Mouse (Mus musculus) R1 (cell line): ENCODE data around the gene Ctss.

Experiments
- DNase-seq: peaks from one replicate; pipeline ENCODE4 v3.0.0-alpha.2; 2018; ENCODE audit warnings: low read depth, low spot score

The Ctss gene

DNA sequence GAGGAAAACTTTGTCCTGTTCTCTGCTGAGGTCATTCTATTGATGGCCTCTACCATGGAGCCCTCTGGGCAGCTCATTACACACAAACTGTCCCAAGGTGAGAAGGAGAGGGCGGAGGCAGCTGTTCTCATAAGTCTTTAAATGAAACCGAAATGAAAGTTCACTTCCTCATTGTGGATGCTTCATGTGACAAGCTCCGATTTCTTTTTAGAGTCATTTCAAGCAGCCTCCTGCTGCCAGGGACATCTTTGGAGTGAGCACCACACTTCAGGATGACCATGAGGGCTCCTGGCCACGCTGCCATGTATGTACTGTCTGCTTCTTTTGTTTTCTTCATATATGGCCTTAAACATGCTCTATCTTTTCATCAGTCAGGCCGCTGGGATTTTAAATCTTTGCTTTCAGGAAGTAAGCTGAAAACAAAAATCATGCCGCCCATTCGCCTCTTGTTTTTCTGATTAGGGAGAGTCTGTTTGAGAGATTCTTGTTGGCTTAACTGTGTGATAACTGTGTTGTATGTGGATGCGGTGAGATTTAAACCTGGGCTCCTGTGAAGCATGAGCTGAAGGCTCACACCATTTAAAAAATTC, at the start of gene Ctss:
Gene Ctss, plus strand, starts transcription at position 165 of the 590 bp plus-strand sequence.
- DNase-seq, result no peak

DNA sequence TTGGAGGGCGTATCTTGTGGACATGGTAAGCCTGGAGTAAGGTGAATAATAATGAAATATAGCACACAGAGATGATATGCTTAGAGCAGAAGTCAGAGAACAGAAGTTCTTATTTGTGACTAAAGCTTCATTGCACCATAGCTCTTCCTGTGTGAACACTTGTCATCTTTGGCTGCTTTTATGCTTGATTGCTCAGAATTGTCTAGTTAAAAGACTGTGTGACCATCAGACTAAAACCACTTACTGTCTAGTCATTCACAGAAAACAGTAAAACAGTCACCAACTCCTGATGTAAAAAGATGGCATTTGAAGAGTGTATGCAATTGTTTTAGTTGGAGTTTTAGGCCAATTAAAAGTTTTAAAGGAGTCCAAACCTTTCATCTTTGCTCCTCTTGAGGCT, 47.6 kb upstream of the Ctss start:
- DNase-seq, result no peak

DNA sequence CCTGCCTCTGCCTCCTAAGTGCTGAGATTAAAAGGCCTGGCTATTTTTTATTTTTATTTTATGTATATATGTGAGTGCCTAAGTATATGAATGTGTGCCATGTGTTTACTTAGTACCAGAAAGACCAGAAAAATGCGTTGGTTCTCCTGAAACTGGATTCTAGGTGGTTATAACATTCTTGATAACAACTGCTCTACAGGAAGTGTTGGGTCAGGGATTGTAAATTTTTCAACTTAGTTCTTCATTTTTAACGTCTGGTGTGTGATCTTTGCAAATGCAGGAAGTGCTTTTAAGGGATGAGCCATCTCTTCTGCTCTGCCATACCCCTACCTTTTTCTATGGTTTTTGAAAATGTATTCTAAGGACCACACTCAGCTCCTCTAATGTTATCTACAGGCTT, 40.2 kb upstream of the Ctss start:
- no peak for DNase-seq

DNA sequence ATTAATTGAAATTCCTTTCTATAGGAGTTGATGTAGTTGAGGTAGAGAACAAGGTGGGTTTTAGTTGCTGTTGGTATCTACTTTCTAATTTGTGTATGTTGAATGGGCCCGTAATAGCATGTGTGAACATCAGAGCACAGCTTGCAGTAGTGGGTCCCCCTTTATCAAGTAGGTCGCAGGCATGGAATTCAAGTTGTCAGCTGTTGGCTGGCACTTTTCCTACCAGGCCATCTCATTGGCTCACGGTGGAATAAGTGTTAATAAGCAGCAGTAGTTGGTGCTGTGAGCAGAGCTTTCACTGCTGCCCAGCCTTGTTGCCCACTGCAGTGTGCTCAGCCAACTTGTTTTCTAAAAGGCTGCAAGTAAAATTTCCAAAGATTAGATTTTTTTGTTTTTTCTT, 37.9 kb upstream of the Ctss start:
- DNase-seq, result no peak

DNA sequence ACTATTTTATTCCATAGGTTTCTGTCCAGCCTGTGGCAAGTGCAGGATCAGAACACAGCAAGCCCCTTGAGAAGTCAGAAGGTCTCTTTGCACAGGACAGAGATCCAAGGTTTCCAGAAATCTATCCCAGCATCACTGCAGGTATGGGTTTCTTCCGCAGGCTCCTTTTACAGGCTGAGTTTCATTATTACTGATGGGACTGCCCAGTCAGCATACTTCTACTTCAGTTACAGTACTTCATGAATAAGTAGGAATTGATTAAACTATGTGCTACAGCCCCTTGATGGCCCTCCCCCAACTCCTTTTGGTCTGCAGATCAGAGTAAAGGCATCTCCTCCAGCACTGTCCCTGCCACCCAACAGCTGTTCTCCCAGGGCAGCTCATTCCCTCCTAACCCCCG, 36.3 kb upstream of the Ctss start:
- DNase-seq, result no peak

DNA sequence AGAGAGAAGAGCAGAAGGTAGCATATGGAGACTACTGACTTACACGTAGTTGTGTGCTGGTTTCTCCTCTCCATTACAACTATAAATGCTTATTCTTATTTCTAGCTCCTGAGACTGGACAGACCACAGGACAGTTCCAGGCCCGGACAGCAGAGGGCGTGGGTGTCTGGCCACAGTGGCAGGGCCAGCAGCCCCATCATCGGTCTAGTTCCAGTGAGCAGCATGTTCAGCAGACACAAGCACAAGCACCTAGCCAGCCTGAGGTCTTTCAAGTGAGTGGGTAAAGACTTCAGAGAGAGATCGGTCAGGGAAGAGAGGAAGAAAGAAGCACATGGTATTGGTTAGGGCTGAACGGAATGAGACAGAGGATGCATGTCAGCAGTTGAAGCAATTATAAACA, 32.2 kb upstream of the Ctss start:
- no peak for DNase-seq

DNA sequence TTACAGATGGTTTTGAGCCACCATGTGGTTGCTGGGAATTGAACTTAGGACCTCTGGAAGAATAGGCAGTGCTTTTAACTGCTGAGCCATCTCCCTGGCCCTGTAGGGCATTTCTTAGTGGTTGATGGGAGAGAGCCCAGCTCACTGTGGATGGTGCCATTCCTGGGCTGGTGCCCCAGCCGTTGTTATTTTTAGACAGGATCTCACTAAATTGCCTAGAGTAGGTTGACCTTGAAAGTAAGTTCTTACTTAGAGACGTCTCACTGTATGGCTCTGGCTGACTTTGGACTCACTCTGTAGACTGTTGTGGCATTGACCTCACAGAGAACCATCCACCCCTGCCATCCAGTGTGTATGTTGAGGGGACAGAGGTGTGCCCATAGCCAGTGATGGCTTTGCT, 28.4 kb upstream of the Ctss start:
- no peak for DNase-seq

DNA sequence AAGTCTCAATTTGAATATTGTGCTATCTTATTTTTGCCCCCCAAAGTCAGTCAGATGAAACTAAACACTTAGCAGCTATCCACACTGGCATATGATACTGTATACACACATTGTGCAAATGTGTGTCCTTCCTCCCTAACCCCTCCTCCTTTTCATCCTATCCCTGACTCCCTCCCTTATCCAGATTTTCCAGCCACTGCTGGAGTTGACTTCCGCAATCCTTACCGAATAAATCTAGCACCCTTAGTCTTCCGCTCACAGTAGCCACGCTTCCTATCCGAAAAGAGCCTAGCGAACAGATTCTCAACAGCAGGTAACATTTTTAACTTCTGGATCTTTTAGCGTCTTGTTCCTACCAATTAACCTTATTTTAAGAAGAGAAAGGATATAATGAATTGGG, 27.6 kb upstream of the Ctss start, which contains the start of gene Ctsk:
Gene Ctsk, plus strand, starts transcription at position 233 of the 400 bp plus-strand sequence.
- no peak for DNase-seq

DNA sequence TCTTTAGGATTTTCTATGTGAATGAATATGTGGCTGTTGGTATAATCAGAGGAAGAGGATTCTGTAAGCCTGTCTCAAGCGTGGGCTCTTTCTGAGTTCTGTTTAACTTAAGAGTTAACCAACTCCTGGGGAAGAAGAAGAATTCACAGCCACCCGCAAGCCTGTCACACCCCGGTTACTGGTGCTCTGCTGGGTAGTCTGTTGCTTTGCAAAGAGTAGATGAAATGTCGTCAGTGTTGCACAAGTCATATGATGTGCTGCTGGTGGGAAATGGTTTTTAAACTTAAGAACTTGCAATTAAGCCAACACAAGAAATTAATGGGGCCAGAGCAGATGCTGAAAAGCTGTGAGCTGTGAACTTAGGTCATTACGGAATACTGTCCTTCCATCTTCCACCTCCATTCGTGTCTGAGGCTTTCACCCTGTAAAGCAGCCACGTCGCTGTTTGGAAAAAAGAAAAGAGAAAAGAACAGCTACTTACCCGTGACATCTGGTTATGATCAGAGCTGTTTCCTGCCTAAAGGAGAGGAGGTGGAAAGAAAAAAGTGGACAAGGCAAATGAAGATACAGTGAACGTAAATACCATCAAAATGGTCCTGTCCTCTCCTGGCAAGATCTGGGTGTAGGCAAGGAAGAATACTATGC, 27.0 kb upstream of the Ctss start:
- DNase-seq, result no peak

DNA sequence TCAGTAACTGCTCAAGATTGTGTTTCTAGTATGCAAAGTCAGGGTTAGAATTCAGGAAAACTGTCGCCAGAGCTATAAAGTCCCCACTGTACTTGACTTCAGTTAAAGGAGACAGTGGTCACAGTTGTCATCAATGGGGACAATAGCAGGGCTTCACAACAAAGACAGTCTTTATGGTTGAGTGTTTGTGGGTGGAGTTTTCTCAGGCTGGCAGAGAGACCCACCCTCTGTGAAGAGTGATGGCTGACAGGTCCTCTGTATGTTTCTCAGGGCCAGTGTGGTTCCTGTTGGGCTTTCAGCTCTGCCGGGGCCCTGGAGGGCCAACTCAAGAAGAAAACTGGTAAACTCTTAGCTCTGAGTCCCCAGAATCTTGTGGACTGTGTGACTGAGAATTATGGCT, 24.3 kb upstream of the Ctss start:
- no peak for DNase-seq

DNA sequence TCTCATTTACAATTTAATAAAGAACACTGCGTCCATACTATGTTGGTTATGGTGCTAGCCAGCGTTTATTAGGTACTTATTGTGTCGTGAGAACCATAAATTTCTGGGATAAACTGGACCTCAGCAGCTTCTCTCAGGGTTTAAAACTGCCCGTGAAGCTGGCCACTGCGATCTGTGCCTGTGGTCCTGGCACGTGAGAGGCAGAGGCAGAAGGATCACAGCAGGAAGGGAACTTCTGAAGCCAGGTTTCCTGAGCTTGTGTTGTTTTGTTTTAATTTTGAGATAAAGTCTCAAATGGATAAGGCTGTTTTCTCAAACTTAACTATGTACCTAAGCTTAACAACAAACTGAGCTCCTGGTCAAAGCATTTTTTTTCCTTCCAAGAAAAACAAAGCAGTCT, 17.2 kb upstream of the Ctss start:
- DNase-seq, result no peak

DNA sequence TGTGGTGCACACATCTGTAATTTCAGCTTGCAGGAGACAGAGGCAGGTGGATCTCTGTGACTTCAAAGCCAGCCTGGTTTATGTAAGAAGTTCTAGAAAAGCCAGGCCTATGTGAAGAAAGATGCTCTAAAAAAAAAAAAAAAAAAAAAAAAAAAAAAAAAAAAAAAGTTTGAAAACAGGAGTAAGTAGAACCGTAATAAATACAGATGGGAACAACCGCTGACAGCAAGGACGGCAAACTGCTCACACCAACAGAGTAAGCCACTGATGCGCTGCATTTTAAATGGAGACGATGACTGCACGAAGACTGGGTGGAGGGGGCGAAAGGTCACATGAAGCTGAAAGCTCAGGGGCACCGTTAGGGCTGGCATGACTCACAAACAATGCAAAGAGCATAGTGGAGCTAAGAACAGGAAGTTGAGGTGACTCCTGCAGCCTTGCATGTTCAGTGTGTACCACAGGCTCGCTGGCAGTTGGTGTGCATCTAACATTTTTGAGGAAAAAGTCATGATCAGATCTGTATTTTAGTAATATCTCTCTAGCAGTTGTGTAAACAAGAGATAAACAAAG, 14.9 kb upstream of the Ctss start:
- no peak for DNase-seq

DNA sequence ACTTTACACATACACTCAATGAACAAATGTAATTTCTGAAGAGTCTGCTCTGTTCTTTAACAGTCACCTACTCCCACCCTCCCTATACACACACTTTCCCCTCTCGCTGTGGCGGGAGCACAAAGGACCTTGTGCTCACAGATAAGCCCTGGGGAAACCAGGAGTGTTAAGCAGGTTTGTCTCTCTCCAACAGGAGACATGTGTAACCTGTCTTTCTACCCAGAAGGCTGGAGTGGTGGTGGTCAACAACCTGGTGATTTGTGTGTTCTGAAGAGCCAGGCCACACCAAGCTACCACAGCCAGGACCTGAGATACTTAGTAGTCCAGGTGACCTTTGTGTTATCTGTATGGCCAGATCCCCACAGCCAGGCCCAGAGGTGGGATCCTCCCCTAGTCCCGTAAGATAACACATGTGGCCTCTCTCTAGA, 10.0 kb upstream of the Ctss start:
- DNase-seq, result no peak

DNA sequence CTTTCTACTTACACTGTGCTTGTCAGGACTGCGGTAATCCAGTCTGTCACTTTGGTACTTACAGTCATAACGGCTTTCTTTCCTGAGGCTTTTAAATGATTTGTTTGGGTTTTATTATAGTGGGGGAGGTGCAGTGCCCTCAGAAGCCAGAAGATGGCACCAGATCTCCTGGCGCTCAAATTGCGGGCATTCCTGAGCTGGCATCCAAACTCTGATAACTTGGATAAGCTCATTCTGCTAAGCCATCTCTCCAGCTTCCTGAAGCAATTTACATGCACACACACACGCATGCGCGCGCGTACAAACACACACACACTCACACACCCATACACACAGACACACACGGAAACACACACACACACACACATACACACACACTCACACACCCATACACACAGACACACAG, 9.1 kb upstream of the Ctss start:
- peak; percentile 76 for DNase-seq

DNA sequence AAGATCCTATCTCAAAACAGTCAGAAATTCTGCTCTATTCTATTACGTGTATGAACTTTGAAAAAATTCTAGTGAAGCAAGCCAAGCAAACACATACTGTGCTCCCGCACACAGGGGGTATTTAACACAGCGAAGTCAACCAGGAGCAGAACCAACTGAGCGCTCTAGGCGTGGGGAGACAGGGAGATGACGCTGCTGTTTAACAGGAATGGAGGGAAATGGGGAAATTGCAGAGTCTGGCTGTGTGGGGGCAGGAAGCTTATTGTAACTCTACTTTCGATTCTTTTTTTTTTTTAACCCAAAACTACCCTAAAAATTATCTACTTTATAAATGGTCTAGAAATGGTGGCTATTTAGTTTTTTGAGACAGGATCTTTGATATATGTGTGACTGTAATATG, 7.7 kb upstream of the Ctss start:
- DNase-seq, result no peak

DNA sequence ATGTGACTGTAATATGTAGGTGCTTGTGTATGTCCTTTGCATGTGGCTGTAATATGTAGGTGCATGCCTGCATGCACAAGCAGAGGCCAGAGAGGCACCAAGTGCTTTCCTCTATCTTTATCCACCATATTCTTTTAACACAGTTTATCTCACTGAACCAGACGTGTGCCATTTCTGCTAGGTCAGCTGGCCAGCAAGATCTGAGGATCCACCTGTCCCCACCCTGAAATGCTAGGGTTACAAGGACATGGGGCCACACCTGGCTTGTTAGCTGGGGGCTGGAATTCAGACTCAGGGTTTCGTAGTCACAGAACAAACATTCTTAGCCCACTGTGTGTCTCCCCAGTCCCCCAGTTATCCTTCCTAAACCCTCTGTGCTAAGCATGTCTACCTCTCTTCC, 7.3 kb upstream of the Ctss start:
- no peak for DNase-seq

DNA sequence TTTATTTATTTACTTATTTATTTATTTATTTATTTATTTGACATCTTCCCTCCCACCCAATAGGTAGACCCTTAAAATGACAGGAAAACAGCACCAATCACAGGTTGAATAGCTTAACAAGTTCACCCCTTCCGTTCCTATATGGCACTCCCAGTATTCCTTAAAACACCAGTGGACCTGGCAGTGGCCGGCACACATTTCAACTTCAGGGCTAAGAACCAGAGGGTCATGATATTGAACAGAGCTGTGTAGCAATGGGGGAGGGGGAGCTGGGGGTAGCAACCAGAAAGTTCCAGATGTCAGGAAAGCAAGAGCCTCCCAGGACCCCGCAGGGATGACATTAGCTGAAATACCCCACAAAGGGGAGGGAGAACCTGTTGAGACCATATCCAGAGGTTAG, 6.5 kb upstream of the Ctss start:
- DNase-seq, result no peak

DNA sequence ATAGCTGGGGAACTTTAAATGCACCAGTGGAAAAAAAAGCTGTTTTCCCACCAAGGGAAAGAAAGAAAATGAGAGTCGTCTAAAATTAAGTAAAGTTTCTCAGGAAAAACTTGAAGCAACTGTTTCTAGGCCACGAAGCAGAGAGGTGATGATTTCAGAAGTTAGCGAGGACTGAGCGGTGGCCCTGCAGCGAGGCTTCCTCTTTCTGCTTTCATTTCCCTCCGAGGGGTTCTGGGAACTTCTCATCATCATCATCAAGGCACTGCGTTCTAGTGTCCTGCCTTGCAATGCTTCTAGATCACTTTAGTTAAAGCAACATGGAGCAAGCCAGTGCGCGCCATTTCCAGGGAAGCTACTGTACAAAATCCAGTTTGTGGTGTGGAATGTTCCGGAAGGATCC, 5.4 kb upstream of the Ctss start:
- DNase-seq, result no peak

DNA sequence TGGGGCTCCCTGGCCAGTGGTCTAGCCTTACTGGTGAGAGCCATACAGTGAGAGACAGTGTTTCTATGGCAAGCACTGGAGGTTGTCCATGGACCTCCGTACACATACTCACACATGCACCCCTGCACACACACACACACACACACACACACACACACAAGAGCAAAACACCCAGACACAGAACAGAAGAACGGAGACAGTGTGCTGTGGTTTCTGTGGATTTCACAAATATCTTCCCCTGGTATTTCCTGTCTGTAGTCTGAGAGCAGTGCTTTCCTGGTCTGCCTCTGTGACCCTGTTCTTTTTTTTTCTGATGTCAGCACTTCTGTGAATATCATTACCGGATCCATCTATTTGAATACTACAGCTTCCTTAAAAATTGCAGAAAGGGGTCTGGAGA, 2.9 kb upstream of the Ctss start:
- DNase-seq, result no peak

DNA sequence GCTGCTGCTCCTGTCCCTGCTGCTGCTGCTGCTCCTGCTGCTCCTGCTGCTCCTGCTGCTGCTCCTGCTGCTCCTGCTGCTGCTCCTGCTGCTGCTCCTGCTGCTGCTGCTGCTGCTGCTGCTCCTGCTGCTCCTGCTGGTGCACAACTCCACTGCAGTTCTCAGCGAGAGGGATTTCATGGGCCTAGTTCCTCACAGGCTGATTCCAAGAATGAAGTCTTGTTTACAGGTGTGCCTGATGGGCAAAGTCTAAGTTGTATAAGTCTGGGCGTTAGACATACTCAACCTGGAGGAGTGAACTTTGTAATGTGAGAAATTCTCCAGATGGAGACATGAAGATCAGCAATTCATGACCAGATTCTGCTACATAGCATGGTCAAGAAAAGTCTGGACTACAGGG, 1.9 kb upstream of the Ctss start:
- no peak for DNase-seq

DNA sequence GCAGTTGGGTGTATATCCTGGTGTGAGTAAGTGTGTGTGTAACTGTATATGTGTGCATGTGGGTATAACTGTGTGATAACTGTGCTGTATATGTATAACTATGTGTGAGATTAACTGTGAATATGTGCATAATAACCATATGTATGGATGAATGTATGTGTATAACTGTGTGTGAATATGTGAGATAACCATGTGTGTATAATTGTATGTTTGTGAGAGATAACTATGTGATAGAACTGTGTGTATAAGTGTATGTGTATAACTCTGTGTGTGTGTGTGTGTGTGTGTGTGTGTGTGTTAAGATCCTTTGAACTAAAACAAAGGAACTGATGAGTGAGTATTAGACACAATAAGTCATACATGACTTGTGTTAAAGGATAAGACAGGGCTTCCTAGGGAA, 475 bp upstream of the Ctss start:
- DNase-seq, result no peak

DNA sequence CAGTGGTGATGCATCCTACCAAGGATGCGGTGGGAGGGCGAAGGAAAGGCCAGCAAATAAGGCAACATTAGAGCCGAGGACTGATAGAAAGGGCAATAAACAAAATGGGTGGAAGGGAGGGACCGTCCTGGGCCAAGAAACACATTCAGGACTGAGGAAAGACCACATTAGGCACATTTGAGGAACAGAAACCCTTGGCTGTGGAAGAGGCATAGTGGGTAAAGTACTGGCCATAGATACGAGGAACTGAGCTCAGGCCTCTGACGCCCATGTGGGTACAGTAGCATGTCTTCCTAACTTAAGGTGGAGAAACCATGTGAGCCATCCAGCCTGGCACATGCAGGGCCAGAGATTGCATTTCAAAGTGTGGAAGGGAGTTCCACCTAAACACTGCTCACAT, 3.2 kb downstream of the Ctss start:
- DNase-seq, result no peak

DNA sequence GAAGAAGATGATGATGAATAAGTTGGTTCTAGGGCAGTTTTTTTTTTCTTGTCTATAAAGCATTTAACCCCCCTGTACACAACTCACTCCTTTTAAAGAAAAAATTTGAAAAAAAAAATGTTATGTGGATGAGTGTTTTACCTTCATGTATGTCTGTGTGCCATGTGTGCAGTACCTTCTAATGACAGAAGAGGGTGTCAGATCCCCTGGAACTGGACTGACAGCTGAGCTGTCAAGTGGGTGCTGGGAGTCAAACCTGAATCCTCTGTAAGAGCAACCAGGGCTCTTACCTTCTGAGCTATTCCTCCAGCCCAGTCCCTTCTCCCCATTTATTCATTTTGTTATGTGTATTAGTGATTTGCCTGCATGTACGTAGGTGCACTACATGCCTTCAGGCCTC, 4.4 kb downstream of the Ctss start:
- DNase-seq, result peak; percentile 63

DNA sequence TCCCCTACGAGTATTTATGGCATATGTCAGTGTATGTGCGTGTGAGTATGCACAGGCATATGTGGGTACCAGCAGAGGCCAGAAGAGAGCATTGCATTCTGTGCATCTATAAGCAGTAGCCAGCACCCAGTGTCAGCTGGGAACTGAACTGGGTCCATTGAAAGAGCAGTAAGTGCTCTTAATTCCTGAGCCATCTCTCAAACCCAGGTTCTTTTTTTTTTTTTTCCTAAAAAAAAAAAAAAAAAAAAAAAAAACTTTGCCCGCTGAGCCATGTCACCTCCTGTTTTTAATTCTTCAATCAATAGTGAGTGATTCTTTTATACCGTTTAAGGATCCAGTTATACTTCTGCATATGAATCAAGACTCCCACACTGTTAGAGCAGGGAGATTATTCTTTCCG, 6.8 kb downstream of the Ctss start:
- no peak for DNase-seq
